In genomic region chr17:49614577-49615235, GRCm38 (mm10) we compare ENCODE assay signal across 7 mouse cellular contexts. TPM values are rescaled to one million over a fixed set of nuclear protein-coding genes. Genes with fewer than 3 reads are reported as not detected.
DNase-seq lines count a peak whose midpoint lies in the region; ATAC-seq and TF ChIP-seq lines count a peak whose summit lies in the region.

TSS of gene Kif6 (plus strand) at chr17:49615136.

- TF ChIP-seq CTCF in brain, embryonic 14.5 days (IDR thresholded peaks at IDR 0.05; ENCODE audit: borderline replicate concordance, extremely low read depth, insufficient read depth, insufficient read length): no peak
- TF ChIP-seq CTCF in kidney, adult 2 months (conservative IDR thresholded peaks at IDR 0.05; ENCODE audit: insufficient read depth, insufficient read length, low read depth, low read length): no peak

- peak within 1 kb of the TSS; percentile 61 for H3K4me3 ChIP-seq in embryonic facial prominence, embryonic 14.5 days (ENCODE audit: low read depth, low read length)
- peak within 1 kb of the TSS; percentile 52 for H3K4me3 ChIP-seq in kidney, adult 2 months (ENCODE audit: insufficient read depth, low read depth, low read length)
- H3K4me3 ChIP-seq in midbrain, embryonic 12.5 days: peak within 1 kb of the TSS; percentile 63
- H3K4me3 ChIP-seq in stomach, embryonic 14.5 days (ENCODE audit: low read depth, low read length): peak within 1 kb of the TSS; percentile 56

- intact Hi-C loops in left cerebral cortex, postnatal 4 days (cut with DNase I): no loop called here

- peak within 1 kb of the TSS; percentile 92 for H3K4me2 ChIP-seq in embryonic facial prominence, embryonic 14.5 days (ENCODE audit: low read depth, low read length)
- peak within 1 kb of the TSS; percentile 89 for H3K4me2 ChIP-seq in midbrain, embryonic 12.5 days (replicated peaks)
- peak within 1 kb of the TSS; percentile 92 for H3K4me2 ChIP-seq in stomach, embryonic 14.5 days (replicated peaks; ENCODE audit: low read depth, low read length)

- peak; percentile 42; the same call in 1 of the 2 replicates for TF ChIP-seq POLR2A in brain, embryonic 14.5 days (IDR thresholded peaks at IDR 0.05; ENCODE audit: borderline replicate concordance, extremely low read depth, insufficient read depth, insufficient read length, poor library complexity, severe bottlenecking)
- no peak for TF ChIP-seq POLR2A in kidney, adult 2 months (IDR thresholded peaks at IDR 0.05; ENCODE audit: low read depth, low read length)

- H3K27ac ChIP-seq in embryonic facial prominence, embryonic 14.5 days (replicated peaks; ENCODE audit: low read depth, low read length): peak within 1 kb of the TSS; percentile 67
- H3K27ac ChIP-seq in kidney, adult 2 months (ENCODE audit: insufficient read depth, low read depth, low read length): no peak within 1 kb of the TSS
- no peak within 1 kb of the TSS for H3K27ac ChIP-seq in midbrain, embryonic 12.5 days (replicated peaks)
- H3K27ac ChIP-seq in stomach, embryonic 14.5 days (ENCODE audit: low read length): peak within 1 kb of the TSS; percentile 53

- no peaks in the 10 kb centered on the region for H3K27me3 ChIP-seq in embryonic facial prominence, embryonic 14.5 days (replicated peaks; ENCODE audit: control insufficient read depth, insufficient read depth, low read length)
- no peaks in the 10 kb centered on the region for H3K27me3 ChIP-seq in kidney, adult 2 months (replicated peaks; ENCODE audit: control insufficient read depth, insufficient read depth, low read length)
- peaks cover 7% of the 10 kb centered on the region; the same call in 1 of the 2 replicates for H3K27me3 ChIP-seq in midbrain, embryonic 12.5 days
- H3K27me3 ChIP-seq in stomach, embryonic 14.5 days (ENCODE audit: control insufficient read depth, insufficient read depth, low read length): no peaks in the 10 kb centered on the region

- ATAC-seq in embryonic facial prominence, embryonic 14.5 days (ENCODE audit: low read depth): peak; percentile 98
- ATAC-seq in midbrain, embryonic 12.5 days (ENCODE audit: low FRiP score, low read depth): peak; percentile 98
- ATAC-seq in stomach, embryonic 14.5 days (ENCODE audit: insufficient number of reproducible peaks, insufficient read depth, low FRiP score, low read depth): peak; percentile 95

- peak within 1 kb of the TSS; percentile 63 for H3K9ac ChIP-seq in embryonic facial prominence, embryonic 14.5 days (ENCODE audit: low read depth, low read length)
- H3K9ac ChIP-seq in midbrain, embryonic 12.5 days (replicated peaks): peak within 1 kb of the TSS; percentile 63
- H3K9ac ChIP-seq in stomach, embryonic 14.5 days (replicated peaks; ENCODE audit: low read depth, low read length): peak within 1 kb of the TSS; percentile 45

- H3K9me3 ChIP-seq in embryonic facial prominence, embryonic 14.5 days (ENCODE audit: control insufficient read depth, low read length): no peaks in the 10 kb centered on the region
- no peaks in the 10 kb centered on the region for H3K9me3 ChIP-seq in midbrain, embryonic 12.5 days
- H3K9me3 ChIP-seq in stomach, embryonic 14.5 days (ENCODE audit: control insufficient read depth, low read depth, low read length): no peaks in the 10 kb centered on the region

- H3K4me1 ChIP-seq in embryonic facial prominence, embryonic 14.5 days (ENCODE audit: control insufficient read depth, insufficient read depth, low read length): peaks cover 8% of the 10 kb centered on the region
- H3K4me1 ChIP-seq in kidney, adult 2 months (ENCODE audit: control insufficient read depth, insufficient read depth, low read length): no peaks in the 10 kb centered on the region
- H3K4me1 ChIP-seq in midbrain, embryonic 12.5 days: 0 out of 2 replicates have a peak, but pooled peaks cover 4% of the 10 kb centered on the region
- H3K4me1 ChIP-seq in stomach, embryonic 14.5 days (ENCODE audit: control insufficient read depth, insufficient read depth, low read length): peaks cover 5% of the 10 kb centered on the region; the same call in 1 of the 2 replicates

- peak; percentile 95 for DNase-seq in brain, embryonic 14.5 days (ENCODE audit: low read depth)
- DNase-seq in embryonic facial prominence, embryonic 14.5 days (ENCODE audit: low spot score): peak; percentile 95
- DNase-seq in heart, adult 8-10 months (ENCODE audit: low spot score): peak; percentile 64
- DNase-seq in kidney, adult 2 months: peak; percentile 79
- peak; percentile 86 for DNase-seq in left cerebral cortex, postnatal 4 days

- 2% methylated on average over 27 of the region's 27 CpGs for WGBS in embryonic facial prominence, embryonic 14.5 days
- 3% methylated on average over 27 of the region's 27 CpGs for WGBS in kidney, adult 2 months
- 2% methylated on average over 27 of the region's 27 CpGs for WGBS in midbrain, embryonic 12.5 days
- WGBS in stomach, embryonic 14.5 days: under 1% methylated on average over 27 of the region's 27 CpGs

- H3K36me3 ChIP-seq in embryonic facial prominence, embryonic 14.5 days (ENCODE audit: control insufficient read depth, insufficient read depth, low read length): no peaks in the 10 kb centered on the region
- H3K36me3 ChIP-seq in kidney, adult 2 months (ENCODE audit: control insufficient read depth, insufficient read depth, low read length): no peaks in the 10 kb centered on the region
- no peaks in the 10 kb centered on the region for H3K36me3 ChIP-seq in midbrain, embryonic 12.5 days
- no peaks in the 10 kb centered on the region for H3K36me3 ChIP-seq in stomach, embryonic 14.5 days (ENCODE audit: control insufficient read depth, insufficient read depth, low read length)

RNA-seq across cellular contexts. Expression of gene Kif6, which starts in this region (rescaled TPM):
- polyA plus RNA-seq in brain, embryonic 14.5 days (2012; rRNA removed): 1.4 and 1.9 TPM in 2 replicates
- 2.1 and 2.3 TPM in 2 replicates for polyA plus RNA-seq in embryonic facial prominence, embryonic 14.5 days (2014; fragmentation: Nextera tagmentation; extraction: Ambion mirVana)
- total RNA-seq in heart, adult 8-10 months (2022): 1 to 10 TPM; 3.8 to 4.9 (median 4.1) TPM
- 0.22 and 0.34 TPM in 2 replicates for polyA plus RNA-seq in kidney, adult 2 months (2012; rRNA removed)
- total RNA-seq in left cerebral cortex, postnatal 4 days (2021): 1 to 10 TPM; 1.6 to 2.3 TPM
- polyA plus RNA-seq in midbrain, embryonic 12.5 days (2016; fragmentation: Nextera tagmentation; extraction: Ambion mirVana): 2.1 and 3.0 TPM in 2 replicates
- 2.1 and 2.7 TPM in 2 replicates for polyA plus RNA-seq in stomach, embryonic 14.5 days (2014; fragmentation: Nextera tagmentation; extraction: Ambion mirVana)

Comparison
In these comparisons a context has a peak if more than half of its experiments do, and no peak if none do; other contexts are left out.
1. Peak in DNase-seq and H3K4me3 ChIP-seq in kidney, adult 2 months; RNA of the gene not detected or under 1 TPM.
2. H3K27ac ChIP-seq: peak in embryonic facial prominence, embryonic 14.5 days (single experiment) and stomach, embryonic 14.5 days (single experiment); none in kidney, adult 2 months (single experiment) and midbrain, embryonic 12.5 days (single experiment).
3. Peak in every context shown above with its lines, with median percentiles within 50 percentile points of each other: DNase-seq, ATAC-seq, H3K4me2 ChIP-seq, H3K4me3 ChIP-seq and H3K9ac ChIP-seq.